Mouse (Mus musculus) liver, adult 2 months (tissue): Measurements from ENCODE around the gene Slc36a4. TPM values are rescaled to one million over a fixed set of nuclear protein-coding genes. Genes with fewer than 3 reads are reported as not detected.

Experiments
- DNase-seq: peaks from one replicate; pipeline ENCODE4 v3.0.0-alpha.2; 2011; ENCODE audit warnings: low read depth, low spot score; ENCODE audit errors: extremely low read depth
- H3K27ac ChIP-seq: fragments of 200-500 bp; replicated peaks from 2 replicates; pipeline ENCODE4 v1.5.1; 2012; ENCODE audit warnings: low read depth, mild to moderate bottlenecking, control low read depth, inconsistent platforms, low read length; ENCODE audit not compliant: insufficient read depth
- H3K27me3 ChIP-seq: fragments of 200-500 bp; 2 replicates; pipeline ENCODE4 v1.6.1; 2012; ENCODE audit warnings: mild to moderate bottlenecking, moderate library complexity, low read length, inconsistent platforms; ENCODE audit not compliant: control insufficient read depth, insufficient read depth
- H3K36me3 ChIP-seq: fragments of 200-500 bp; 2 replicates; pipeline ENCODE4 v1.6.1; 2012; ENCODE audit warnings: low read length, inconsistent platforms; ENCODE audit not compliant: control insufficient read depth, insufficient read depth
- H3K4me1 ChIP-seq: fragments of 200-500 bp; 2 replicates; pipeline ENCODE4 v1.6.1; 2011; ENCODE audit warnings: low read length; ENCODE audit not compliant: control insufficient read depth, insufficient read depth
- H3K4me3 ChIP-seq: fragments of 200-500 bp; 2 replicates; pipeline ENCODE4 v1.5.1; 2011; ENCODE audit warnings: low read depth, mild to moderate bottlenecking, control low read depth, low read length, moderate library complexity; ENCODE audit not compliant: insufficient read depth
- H3K79me2 ChIP-seq: fragments of 200-500 bp; 2 replicates; pipeline ENCODE4 v1.6.1; 2012; ENCODE audit warnings: inconsistent platforms, mild to moderate bottlenecking, low read length, moderate library complexity; ENCODE audit not compliant: control insufficient read depth, insufficient read depth
- H3K9ac ChIP-seq: fragments of 200-500 bp; 2 replicates; pipeline ENCODE4 v1.6.1; 2012; ENCODE audit warnings: low read depth, mild to moderate bottlenecking, control low read depth, inconsistent platforms, low read length
- CTCF ChIP-seq: fragments of 200-500 bp; IDR thresholded peaks from 2 replicates; pipeline ENCODE4 v1.5.1; 2011; ENCODE audit warnings: low read depth, low read length, control low read depth
- POLR2A ChIP-seq: fragments of 200-500 bp; IDR thresholded peaks from 2 replicates; pipeline ENCODE4 v1.6.1; 2011; ENCODE audit warnings: low read length, control low read depth; ENCODE audit not compliant: insufficient read depth; ENCODE audit errors: extremely low read depth
- WGBS: fragments of 180-500 bp; shearing (Covaris S2); methylation state at CpG from one replicate; pipeline ENCODE4 v1.1.7; 2018; 5-methylcytosine and 5-hydroxymethylcytosine counted together
- polyA plus RNA-seq: library from polyadenylated mRNA; depleted of rRNA; stranded (reverse); fragments of >200 nt; gene quantifications from 2 replicates; pipeline ENCODE4 v1.2.3, GENCODE M21; 2012
- total RNA-seq: library from RNA; depleted of rRNA; stranded (reverse); fragments of >200 nt; gene quantifications from 2 replicates; pipeline ENCODE4 v1.2.3, GENCODE M21; 2014

Slc36a4 gene
- total and polyA plus RNA-seq, 2 experiments = 2.6 to 3.8 TPM

GRCm38 (mm10) chr9:15717363-15717762 lies 7.8 kb downstream of the Slc36a4 start:
- Histone ChIP-seq H3K9ac (no peak overlapping the region), H3K27ac (no peak overlapping the region), H3K36me3 (peaks cover 4% of the 10 kb centered on the region; the same call in 1 of the 2 replicates), H3K4me1 (peaks cover 6% of the 10 kb centered on the region; the same call in 1 of the 2 replicates), H3K79me2 (peaks cover 8% of the 10 kb centered on the region; the same call in 1 of the 2 replicates), H3K4me3 (no peak overlapping the region), H3K27me3 (no peaks in the 10 kb centered on the region)
- no peak for TF ChIP-seq POLR2A
- no peak for TF ChIP-seq CTCF
- WGBS = 88% methylated on average over 4 of the region's 4 CpGs
- DNase-seq = no peak

- Histone ChIP-seq H3K27ac (no peak overlapping the region), H3K36me3 (peaks cover 4% of the 10 kb centered on the region; the same call in 1 of the 2 replicates), H3K79me2 (peaks cover 8% of the 10 kb centered on the region; the same call in 1 of the 2 replicates), H3K4me1 (peaks cover 6% of the 10 kb centered on the region; the same call in 1 of the 2 replicates), H3K9ac (no peak overlapping the region), H3K27me3 (no peaks in the 10 kb centered on the region), H3K4me3 (no peak overlapping the region)
- WGBS = 94% methylated on average over 6 of the region's 6 CpGs
- DNase-seq = no peak
- TF ChIP-seq POLR2A (no peak), CTCF (no peak)
Measured at GRCm38 (mm10) chr9:15718295-15718694, 8.8 kb downstream of the Slc36a4 start.

GRCm38 (mm10) chr9:15719594-15719993 lies 10.1 kb downstream of the Slc36a4 start:
- no peak for DNase-seq
- H3K4me1 ChIP-seq = peaks cover 6% of the 10 kb centered on the region; the same call in 1 of the 2 replicates
- peaks cover 8% of the 10 kb centered on the region; the same call in 1 of the 2 replicates for H3K79me2 ChIP-seq

DNA sequence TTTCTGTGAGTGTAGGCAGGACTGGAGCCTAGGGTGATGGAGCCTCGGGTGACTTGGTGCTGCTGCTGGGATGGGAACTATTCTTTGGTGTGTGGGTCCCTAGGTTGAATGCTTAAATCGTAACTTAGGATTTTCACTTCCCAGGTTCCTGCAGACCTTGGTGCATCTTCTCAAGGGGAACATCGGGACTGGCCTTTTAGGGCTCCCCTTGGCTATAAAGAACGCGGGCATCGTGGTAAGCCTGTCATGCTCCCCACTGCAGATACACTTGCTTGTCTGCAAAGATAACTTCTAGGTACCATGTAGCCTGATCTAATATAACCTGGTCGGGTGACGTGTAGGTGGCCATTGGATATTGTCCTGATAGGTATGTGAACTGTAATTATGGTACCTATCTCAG lies 11.0 kb downstream of the Slc36a4 start:
- TF ChIP-seq POLR2A = no peak
- TF ChIP-seq CTCF = no peak
- H3K27ac ChIP-seq = no peak overlapping the region
- no peak for DNase-seq

More at GRCm38 (mm10) chr9:15719594-15719993, 10.1 kb downstream of the Slc36a4 start:
- Histone ChIP-seq H3K27me3 (no peaks in the 10 kb centered on the region), H3K4me3 (no peak overlapping the region), H3K27ac (no peak overlapping the region), H3K36me3 (peaks cover 8% of the 10 kb centered on the region; the same call in 1 of the 2 replicates), H3K9ac (no peak overlapping the region)
- 92% methylated on average over 14 of the region's 14 CpGs for whole genome bisulfite sequencing
- TF ChIP-seq CTCF (no peak), POLR2A (no peak)

GRCm38 (mm10) chr9:15721226-15721833 lies 11.8 kb downstream of the Slc36a4 start:
- H3K4me1 ChIP-seq = no peaks in the 10 kb centered on the region
- no peak for DNase-seq
- H3K27ac ChIP-seq = no peak overlapping the region
- no peak overlapping the region for H3K4me3 ChIP-seq
- no peak overlapping the region for H3K9ac ChIP-seq
- TF ChIP-seq POLR2A = no peak
- TF ChIP-seq CTCF = no peak
- H3K27me3 ChIP-seq = no peaks in the 10 kb centered on the region
- H3K36me3 ChIP-seq = peaks cover 8% of the 10 kb centered on the region; the same call in 1 of the 2 replicates
- H3K79me2 ChIP-seq = no peaks in the 10 kb centered on the region
- 87% methylated on average over 6 of the region's 6 CpGs for WGBS

More for the DNA sequence above, 11.0 kb downstream of the Slc36a4 start:
- Histone ChIP-seq H3K79me2 (peaks cover 7% of the 10 kb centered on the region; the same call in 1 of the 2 replicates), H3K9ac (no peak overlapping the region), H3K4me1 (peaks cover 3% of the 10 kb centered on the region; the same call in 1 of the 2 replicates), H3K36me3 (peaks cover 8% of the 10 kb centered on the region; the same call in 1 of the 2 replicates), H3K4me3 (no peak overlapping the region), H3K27me3 (no peaks in the 10 kb centered on the region)
- 98% methylated on average over 8 of the region's 8 CpGs for WGBS

DNA sequence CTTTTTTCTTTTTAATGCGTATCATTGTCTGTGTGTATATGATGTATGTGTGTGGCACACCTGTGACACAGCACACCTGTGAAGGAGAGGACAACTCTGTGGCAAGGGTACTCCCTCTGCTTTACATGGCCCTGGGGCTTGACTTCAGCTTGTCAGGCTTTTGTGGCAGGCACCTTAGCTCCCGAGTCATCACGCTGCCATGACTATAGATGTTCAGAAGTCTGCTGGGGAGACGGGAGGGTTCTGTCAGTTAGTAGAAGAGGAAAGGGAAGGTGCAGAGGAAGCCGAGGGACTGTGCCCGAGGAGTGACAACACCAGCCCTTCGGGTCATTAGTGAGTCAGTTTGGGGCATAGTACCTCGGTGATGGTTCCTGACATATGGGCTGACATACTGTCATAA lies 13.0 kb downstream of the Slc36a4 start:
- Histone ChIP-seq H3K79me2 (no peaks in the 10 kb centered on the region), H3K36me3 (peaks cover 8% of the 10 kb centered on the region; the same call in 1 of the 2 replicates), H3K4me3 (no peak overlapping the region), H3K4me1 (no peaks in the 10 kb centered on the region), H3K9ac (no peak overlapping the region), H3K27me3 (no peaks in the 10 kb centered on the region), H3K27ac (no peak overlapping the region)
- TF ChIP-seq CTCF (no peak), POLR2A (no peak)
- WGBS = 86% methylated on average over 8 of the region's 8 CpGs
- no peak for DNase-seq
